Mouse (Mus musculus): ENCODE measurements around the gene Gm10912. TPM values are rescaled to one million over a fixed set of nuclear protein-coding genes. Genes with fewer than 3 reads are reported as not detected.
"Not testable (repeated sequence)": the region's sequence is repeated elsewhere in the genome, so short reads cannot be mapped to it uniquely, and the experiment has no call there.

Gm10912 gene
- total RNA-seq, 4 experiments from 2014 or later, result 0.51 to 0.72 (median 0.55) TPM

GRCm38 (mm10) chr2:104064152-104064551 is 1.5 kb upstream of the Gm10912 start:
- no peak for DNase-seq (ENCODE audit: low spot score in 2 of 2)

GRCm38 (mm10) chr2:104068450-104068849 is 2.8 kb downstream of the Gm10912 start, which contains the start of gene Gm10799:
Gm10799 (minus strand) TSS chr2:104068550.
- not testable (repeated sequence) for DNase-seq (ENCODE audit: low spot score in 2 of 2)

- DNase-seq (ENCODE audit: low spot score in 2 of 2), result no peak
These were observed 4.1 kb downstream of the Gm10912 start, which contains the start of gene Cd59b for GRCm38 (mm10) chr2:104069704-104070185. Cd59b (plus strand) TSS chr2:104069849.

- DNase-seq (ENCODE audit: low spot score in 2 of 2), result not testable (repeated sequence)
These were observed 12.7 kb downstream of the Gm10912 start for GRCm38 (mm10) chr2:104078285-104078684.

GRCm38 (mm10) chr2:104081436-104082050 is 15.9 kb downstream of the Gm10912 start:
- DNase-seq (ENCODE audit: low spot score in 2 of 2), result not testable (repeated sequence)

GRCm38 (mm10) chr2:104082474-104082873 is 16.8 kb downstream of the Gm10912 start:
- DNase-seq (ENCODE audit: low spot score in 2 of 2), result no peak

- DNase-seq (ENCODE audit: low spot score in 2 of 2), result not testable (repeated sequence)
These were observed 18.4 kb downstream of the Gm10912 start for GRCm38 (mm10) chr2:104084027-104084426.

GRCm38 (mm10) chr2:104087562-104087961 is 21.9 kb downstream of the Gm10912 start:
- not testable (repeated sequence) for DNase-seq (ENCODE audit: low spot score in 2 of 2)

- DNase-seq (ENCODE audit: low spot score in 2 of 2), result no peak
These were observed 27.7 kb downstream of the Gm10912 start for GRCm38 (mm10) chr2:104093305-104093704.

- peak; percentile 23 to 41 for DNase-seq (ENCODE audit: low spot score in 2 of 2)
These were observed 30.2 kb downstream of the Gm10912 start, which contains the start of gene Cd59a for GRCm38 (mm10) chr2:104095741-104096213. Cd59a (plus strand) TSS chr2:104095801.

GRCm38 (mm10) chr2:104096256-104096655 is 30.6 kb downstream of the Gm10912 start:
- DNase-seq (ENCODE audit: low spot score in 2 of 2), result no peak

- DNase-seq (ENCODE audit: low spot score in 2 of 2), result not testable (repeated sequence)
These were observed 31.2 kb downstream of the Gm10912 start for GRCm38 (mm10) chr2:104096796-104097195.

GRCm38 (mm10) chr2:104097396-104097795 is 31.8 kb downstream of the Gm10912 start:
- not testable (repeated sequence) for DNase-seq (ENCODE audit: low spot score in 2 of 2)

GRCm38 (mm10) chr2:104098529-104099230 is 33.1 kb downstream of the Gm10912 start:
- DNase-seq (ENCODE audit: low spot score in 2 of 2), result no peak

GRCm38 (mm10) chr2:104099231-104099585 is 33.6 kb downstream of the Gm10912 start:
- no peak for DNase-seq (ENCODE audit: low spot score in 2 of 2)

- no peak for DNase-seq (ENCODE audit: low spot score in 2 of 2)
These were observed 34.3 kb downstream of the Gm10912 start for GRCm38 (mm10) chr2:104099946-104100345.

GRCm38 (mm10) chr2:104104800-104105199 is 39.2 kb downstream of the Gm10912 start:
- DNase-seq (ENCODE audit: low spot score in 2 of 2), result no peak

GRCm38 (mm10) chr2:104109021-104109420 is 43.4 kb downstream of the Gm10912 start:
- not testable (repeated sequence) for DNase-seq (ENCODE audit: low spot score in 2 of 2)

- DNase-seq (ENCODE audit: low spot score in 2 of 2), result no peak
These were observed 43.9 kb downstream of the Gm10912 start for GRCm38 (mm10) chr2:104109528-104109927.

- DNase-seq (ENCODE audit: low spot score in 2 of 2), result no peak
These were observed 44.4 kb downstream of the Gm10912 start for GRCm38 (mm10) chr2:104110031-104110430.

- not testable (repeated sequence) for DNase-seq (ENCODE audit: low spot score in 2 of 2)
These were observed 45.7 kb downstream of the Gm10912 start for GRCm38 (mm10) chr2:104111170-104111797.

- not testable (repeated sequence) for DNase-seq (ENCODE audit: low spot score in 2 of 2)
These were observed 47.9 kb downstream of the Gm10912 start for GRCm38 (mm10) chr2:104113563-104113962.

All from left cerebral cortex, adult 8-10 months (tissue).